Mouse (Mus musculus) olfactory bulb, adult 2 months (tissue): ENCODE results near the gene Slc43a1.

Source experiments
- CTCF ChIP-seq: fragments of 200-500 bp; IDR thresholded peaks from 2 replicates; pipeline ENCODE4 v1.5.1; 2012; ENCODE audit warnings: low read depth, mild to moderate bottlenecking, low read length, moderate library complexity; ENCODE audit not compliant: insufficient read depth
- POLR2A ChIP-seq: fragments of 200-500 bp; IDR thresholded peaks from 2 replicates; pipeline ENCODE4 v1.6.1; 2012; ENCODE audit warnings: mild to moderate bottlenecking, low read depth, low read length, moderate library complexity; ENCODE audit not compliant: insufficient read depth

- TF ChIP-seq POLR2A (no peak), CTCF (no peak)
Observed at GRCm38 (mm10) chr2:84887411-84888271, 49.0 kb downstream of the Slc43a1 start.
